Mouse (Mus musculus) brain, embryonic 14.5 days (tissue): ENCODE measurements around the gene Rpl4. TPM values are rescaled to one million over a fixed set of nuclear protein-coding genes. Genes with fewer than 3 reads are reported as not detected.

Experiments
- DNase-seq: peaks from one replicate; pipeline ENCODE4 v3.0.0-alpha.2; 2011; ENCODE audit warnings: low read depth
- CTCF ChIP-seq: fragments of 200-500 bp; IDR thresholded peaks from 2 replicates; pipeline ENCODE4 v1.5.1; 2012; ENCODE audit warnings: inconsistent platforms, mild to moderate bottlenecking, moderate library complexity, borderline replicate concordance; ENCODE audit not compliant: insufficient read depth, insufficient read length; ENCODE audit errors: extremely low read depth
- POLR2A ChIP-seq: fragments of 200-500 bp; IDR thresholded peaks from 2 replicates; pipeline ENCODE4 v1.6.1; 2012; ENCODE audit warnings: mild to moderate bottlenecking, inconsistent platforms, borderline replicate concordance; ENCODE audit not compliant: poor library complexity, insufficient read depth, insufficient read length, severe bottlenecking; ENCODE audit errors: extremely low read depth
- polyA plus RNA-seq: library from polyadenylated mRNA; depleted of rRNA; stranded (reverse); fragments of >200 nt; gene quantifications from 2 replicates; pipeline ENCODE4 v1.2.3, GENCODE M21; 2012; rRNA removed

Rpl4 gene
- polyA plus RNA-seq, 1 experiment = 763 TPM

DNA sequence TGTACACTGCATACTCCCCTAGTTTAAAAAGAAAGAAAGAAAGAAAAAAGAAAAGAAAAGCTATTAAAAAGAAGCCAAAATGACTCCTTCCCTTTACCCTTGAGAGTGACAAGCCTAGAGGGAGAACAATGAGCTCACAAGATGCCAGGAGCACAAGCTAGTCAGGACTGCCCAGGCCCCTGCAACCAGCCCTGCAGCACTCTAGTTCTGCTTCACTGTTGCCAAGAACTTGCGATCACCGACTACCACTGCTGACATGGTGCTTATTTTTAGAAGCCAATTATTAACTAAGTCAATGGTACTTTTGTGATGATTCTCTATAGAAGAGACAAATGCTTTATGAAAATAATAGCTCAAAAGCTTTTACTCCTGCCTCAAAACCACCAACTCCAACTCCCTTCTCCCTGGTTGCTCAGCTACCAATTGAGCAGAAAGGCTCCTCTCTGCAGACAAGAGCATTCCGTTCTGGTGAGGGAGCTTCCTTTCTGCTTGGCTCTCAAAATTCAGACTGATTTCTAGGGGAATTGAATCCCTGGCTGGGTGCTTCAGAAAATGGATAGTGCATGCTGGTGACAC, 34.4 kb downstream of the Rpl4 start:
- TF ChIP-seq CTCF = no peak
- TF ChIP-seq POLR2A = no peak
- DNase-seq = no peak

DNA sequence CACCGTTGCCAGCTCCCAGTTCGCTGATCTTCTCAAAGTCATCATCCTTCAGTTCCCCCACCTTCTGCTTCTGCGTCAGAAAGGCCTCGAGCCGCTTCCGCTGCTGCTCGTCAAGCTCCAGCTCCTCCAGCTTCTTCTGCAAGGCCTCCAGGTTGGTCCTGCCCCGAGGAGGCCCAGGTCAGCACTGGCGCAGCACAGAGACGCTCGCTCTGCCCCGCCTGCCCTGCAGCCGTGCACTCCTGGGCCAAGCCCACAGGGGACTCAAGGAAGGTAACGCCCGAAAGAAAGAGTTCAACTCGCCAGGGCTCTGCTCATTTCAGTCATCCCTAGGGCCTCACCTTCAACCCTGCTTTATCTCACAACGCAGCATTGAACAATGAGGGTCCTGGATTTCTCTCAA, 41.3 kb downstream of the Rpl4 start:
- DNase-seq = no peak

DNA sequence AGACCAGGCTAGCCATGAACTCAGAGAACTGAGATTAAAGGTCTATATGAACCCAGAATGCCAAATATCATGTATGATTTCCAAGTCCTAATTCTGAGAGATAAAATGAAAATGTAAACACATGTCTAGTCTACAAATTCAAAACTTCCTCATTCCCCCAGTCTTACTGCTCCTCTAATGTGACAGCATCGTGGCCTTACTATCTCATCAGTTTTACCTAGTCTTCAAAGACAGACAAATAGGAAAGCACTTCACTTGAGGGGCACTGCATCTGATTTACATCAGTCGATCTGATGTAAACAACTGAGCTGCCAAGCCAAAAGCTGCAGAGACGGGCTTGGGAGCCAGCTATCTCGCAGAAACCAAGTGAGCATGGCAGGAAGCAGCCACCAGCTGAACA, 42.9 kb downstream of the Rpl4 start:
- DNase-seq = no peak
- no peak for TF ChIP-seq POLR2A
- TF ChIP-seq CTCF = no peak

More for the DNA sequence above, 41.3 kb downstream of the Rpl4 start:
- TF ChIP-seq CTCF (no peak), POLR2A (no peak)

DNA sequence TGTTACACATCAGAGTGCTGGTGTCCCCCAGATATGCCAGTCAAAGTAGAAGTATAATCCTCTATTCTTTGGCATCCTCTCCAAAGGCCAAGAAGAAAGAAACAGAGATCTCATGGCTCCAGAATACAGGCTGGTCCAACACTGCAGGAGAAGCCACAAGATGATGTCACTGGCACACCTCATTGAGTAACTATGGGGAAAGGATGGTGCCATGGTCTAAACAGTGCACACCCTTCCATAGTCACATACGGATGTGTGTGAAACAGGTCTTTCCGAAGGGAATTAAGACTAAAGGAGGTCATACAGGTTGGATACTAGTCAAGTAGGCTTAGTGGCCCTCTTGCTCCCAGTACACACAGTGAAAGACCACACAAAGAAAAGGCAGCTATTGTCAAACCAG, 43.5 kb downstream of the Rpl4 start:
- DNase-seq = no peak
- TF ChIP-seq POLR2A = no peak
- no peak for TF ChIP-seq CTCF

DNA sequence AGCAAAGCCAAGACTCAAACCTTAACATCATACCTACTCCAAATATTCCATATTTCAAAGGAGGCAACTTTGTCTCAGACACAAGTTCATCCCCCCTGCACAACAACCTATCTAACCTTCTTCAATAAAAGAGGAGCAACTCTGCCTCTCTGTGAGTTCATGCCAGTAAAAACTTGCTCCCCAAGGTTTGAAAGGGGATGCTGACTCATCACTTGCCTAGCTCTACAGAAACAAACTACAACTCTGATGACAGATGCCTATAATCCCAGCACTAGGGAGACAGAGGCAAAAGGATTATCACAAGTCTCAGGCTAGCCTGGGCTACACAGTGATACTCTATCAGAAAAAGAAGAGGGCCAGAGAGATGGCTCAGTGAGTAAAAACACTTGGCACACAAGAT, 44.7 kb downstream of the Rpl4 start:
- DNase-seq = no peak
- no peak for TF ChIP-seq POLR2A
- TF ChIP-seq CTCF = no peak

DNA sequence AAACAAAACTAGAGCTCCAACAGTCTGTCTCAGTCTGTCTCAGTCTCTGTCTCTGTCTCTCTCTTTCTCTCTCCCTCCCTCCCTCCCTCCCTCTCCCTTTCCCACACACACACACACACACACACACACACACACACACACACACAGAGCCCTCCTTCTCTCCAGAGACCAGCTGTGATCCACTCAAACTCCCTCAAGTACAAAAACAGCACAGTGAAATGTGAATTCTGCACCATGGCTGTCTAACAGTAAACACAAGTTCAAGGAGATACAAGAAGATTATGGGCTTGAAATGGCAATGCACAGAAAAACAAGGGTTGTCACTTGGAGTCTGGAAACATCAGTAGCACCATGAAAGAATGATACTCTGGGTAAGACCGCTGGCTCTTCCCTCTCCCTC, 46.1 kb downstream of the Rpl4 start:
- TF ChIP-seq CTCF (no peak), POLR2A (no peak)
- no peak for DNase-seq

DNA sequence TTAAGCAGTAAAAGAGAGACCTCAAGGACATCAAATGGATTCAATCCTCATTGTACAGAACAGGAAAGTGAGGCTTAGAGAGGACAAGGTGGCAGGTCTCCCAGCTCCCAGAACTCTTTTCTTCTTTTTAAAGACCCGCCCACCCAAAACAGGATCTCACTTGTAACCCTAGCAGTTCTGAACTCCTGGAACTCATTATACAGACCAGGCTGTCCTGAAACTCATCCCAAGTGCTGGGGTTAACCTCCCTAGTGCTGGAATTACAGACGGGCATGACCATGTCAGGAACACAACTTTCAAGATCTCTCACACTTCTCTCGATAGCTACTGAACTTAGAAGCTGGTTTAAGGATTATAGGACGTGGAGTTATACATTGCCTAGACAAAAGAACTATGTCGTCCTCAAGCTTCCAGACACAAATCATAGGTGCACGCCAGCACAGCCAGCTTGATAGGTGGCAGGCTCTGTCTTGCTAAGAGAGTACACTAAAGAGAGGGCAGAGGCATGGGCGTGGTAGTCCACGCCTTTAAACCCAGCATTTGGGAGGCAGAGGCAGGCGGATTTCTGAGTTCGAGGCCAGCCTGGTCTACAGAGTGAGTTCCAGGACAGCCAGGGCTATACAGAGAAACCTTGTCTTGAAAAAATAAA, 46.7 kb downstream of the Rpl4 start:
- TF ChIP-seq POLR2A (no peak), CTCF (no peak)
- DNase-seq = no peak

DNA sequence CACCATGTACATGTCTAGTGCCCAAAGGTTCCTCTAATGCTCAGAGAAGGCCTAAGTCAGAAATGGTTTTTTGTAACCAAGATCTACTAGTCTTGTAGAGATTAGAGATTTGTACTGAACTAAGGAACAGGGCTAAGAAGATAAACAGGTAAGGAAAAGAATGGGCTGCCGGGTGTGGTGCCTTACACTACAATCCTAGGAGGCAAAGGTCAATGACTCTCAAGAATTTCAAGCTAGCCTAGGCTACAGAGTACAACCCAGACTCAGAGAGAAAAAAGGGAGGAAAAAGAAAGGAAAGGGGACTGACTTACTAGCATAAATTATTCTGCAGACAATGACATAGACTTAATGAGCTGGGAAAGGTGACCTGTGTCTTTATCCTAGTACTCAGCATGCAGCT, 47.4 kb downstream of the Rpl4 start:
- no peak for TF ChIP-seq POLR2A
- no peak for TF ChIP-seq CTCF

DNA sequence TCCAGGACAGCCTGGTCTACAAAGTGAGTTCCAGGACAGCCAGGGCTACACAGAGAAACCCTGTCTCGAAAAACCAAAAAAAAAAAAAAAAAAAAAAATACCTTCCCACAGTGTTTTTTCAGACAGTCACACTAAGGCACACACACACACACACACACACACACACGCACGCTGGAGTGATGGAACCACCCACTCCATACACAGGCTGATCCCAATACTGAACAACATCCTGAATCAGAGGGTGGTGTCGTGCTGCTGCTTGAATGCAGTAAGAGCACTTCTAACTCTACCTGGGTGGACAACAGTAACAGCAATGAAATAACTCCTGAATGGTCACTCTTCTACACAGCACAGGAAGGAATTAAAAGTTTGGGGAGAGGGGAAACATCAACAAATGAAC, 48.3 kb downstream of the Rpl4 start:
- no peak for DNase-seq
- no peak for TF ChIP-seq POLR2A
- TF ChIP-seq CTCF = no peak

More for the DNA sequence above, 47.4 kb downstream of the Rpl4 start:
- no peak for DNase-seq

DNA sequence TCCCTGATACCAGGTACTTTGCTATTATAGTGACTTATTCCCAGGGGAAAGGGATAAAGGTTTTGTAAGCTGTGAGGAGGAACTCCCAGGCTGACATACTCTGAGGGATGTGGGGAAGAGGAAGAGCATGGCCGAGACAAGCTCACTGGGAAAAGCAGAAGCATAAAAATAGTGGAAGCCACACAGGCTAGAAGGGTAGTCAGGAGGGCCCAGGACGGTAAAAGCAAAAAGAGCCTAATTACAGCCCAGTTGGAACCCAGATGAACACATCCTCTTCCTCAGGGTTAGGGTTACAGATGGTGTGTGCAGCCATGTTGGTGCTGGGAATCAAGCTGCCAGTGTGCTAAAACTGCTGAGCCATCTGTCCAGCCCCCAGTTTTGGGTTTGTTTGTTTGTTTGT, 48.9 kb downstream of the Rpl4 start:
- DNase-seq = no peak

DNA sequence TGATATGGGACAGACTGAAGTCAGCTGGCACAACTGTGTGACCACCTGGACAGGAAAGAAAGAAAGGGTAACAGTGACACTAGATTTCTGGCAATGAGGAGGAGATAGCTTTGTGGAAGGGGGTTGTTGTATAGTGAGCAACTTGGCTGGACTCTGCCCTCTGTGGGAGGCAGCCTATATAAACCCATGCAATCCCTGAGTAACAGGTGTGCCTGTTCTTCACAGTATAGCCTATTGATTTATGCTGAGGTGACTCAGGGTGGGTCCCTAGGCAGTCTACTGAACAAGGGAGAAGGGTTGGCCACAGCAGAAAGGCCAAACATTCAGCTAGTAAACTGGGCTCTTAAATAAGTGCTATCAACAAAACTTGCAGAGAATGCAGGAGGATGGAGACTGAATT, 52.6 kb downstream of the Rpl4 start:
- TF ChIP-seq POLR2A (no peak), CTCF (no peak)

More for the DNA sequence above, 48.9 kb downstream of the Rpl4 start:
- TF ChIP-seq CTCF = no peak
- TF ChIP-seq POLR2A = no peak

DNA sequence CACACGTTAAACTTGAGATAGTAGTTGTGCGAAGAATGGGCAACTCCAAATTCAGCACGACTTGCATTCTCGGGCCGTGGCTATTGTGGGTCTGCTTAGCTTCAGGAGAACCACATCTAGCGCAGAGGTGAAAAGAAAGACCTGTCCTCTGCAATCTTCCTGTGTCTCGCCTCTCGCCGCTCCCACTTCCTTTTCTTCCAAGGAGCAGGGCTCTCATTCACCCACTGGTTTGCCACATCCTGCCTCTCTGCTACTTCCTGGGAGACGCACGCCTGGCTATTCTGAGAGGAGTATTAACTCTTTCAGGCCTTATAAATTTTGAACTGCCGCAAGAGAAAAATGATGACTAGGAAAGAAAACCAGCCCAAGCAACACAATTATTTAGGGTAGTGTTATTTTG, 54.6 kb downstream of the Rpl4 start:
- no peak for DNase-seq
- no peak for TF ChIP-seq POLR2A
- TF ChIP-seq CTCF = no peak

More for the DNA sequence above, 52.6 kb downstream of the Rpl4 start:
- DNase-seq = no peak

Other genes with a start within 250 kb of the Rpl4 start
- 4.9 and 6.1 TPM in 2 replicates for gene Smad6, start 151.3 kb upstream of the Rpl4 start, polyA plus RNA-seq
- gene Lctl, start 56.2 kb upstream of the Rpl4 start, polyA plus RNA-seq = not detected in 2 replicates
- gene Zwilch, start 271 bp upstream of the Rpl4 start, polyA plus RNA-seq = 12.8 and 20.1 TPM in 2 replicates
- gene Snapc5, start 5.9 kb downstream of the Rpl4 start, polyA plus RNA-seq = 14.5 and 16.9 TPM in 2 replicates
- 0.20 and 0.79 TPM in 2 replicates for gene Uchl4, start 61.8 kb downstream of the Rpl4 start, polyA plus RNA-seq
- 29.7 and 33.7 TPM in 2 replicates for gene Map2k1, start 80.3 kb downstream of the Rpl4 start, polyA plus RNA-seq
- 56.8 and 67.4 TPM in 2 replicates for gene Tipin, start 108.2 kb downstream of the Rpl4 start, polyA plus RNA-seq
- gene Dis3l, start 167.9 kb downstream of the Rpl4 start, polyA plus RNA-seq = 17.9 and 20.4 TPM in 2 replicates
- 12.1 and 16.5 TPM in 2 replicates for gene Megf11, start 212.3 kb downstream of the Rpl4 start, polyA plus RNA-seq